Mouse (Mus musculus) kidney, embryonic 15.5 days (tissue): Measurements from ENCODE around the gene Gripap1. TPM values are rescaled to one million over a fixed set of nuclear protein-coding genes. Genes with fewer than 3 reads are reported as not detected.

Experiments used
- ATAC-seq: fragments of 200-750 bp; cut with Nextera tagmentation; replicated peaks from 2 replicates; pipeline ENCODE4 v1.8.0; 2017; ENCODE audit warnings: moderate TSS enrichment; ENCODE audit not compliant: low FRiP score
- H3K27ac ChIP-seq: fragments of 300-500 bp; sonication (generic); 2 replicates; pipeline ENCODE4 v1.5.1; 2015; ENCODE audit warnings: mild to moderate bottlenecking, inconsistent platforms
- H3K27me3 ChIP-seq: fragments of 300-500 bp; sonication (generic); 2 replicates; pipeline ENCODE4 v1.6.1; 2015; ENCODE audit warnings: inconsistent platforms
- H3K36me3 ChIP-seq: fragments of 300-500 bp; sonication (generic); 2 replicates; pipeline ENCODE4 v1.6.1; 2015; ENCODE audit warnings: inconsistent platforms
- H3K4me1 ChIP-seq: fragments of 300-500 bp; sonication (generic); 2 replicates; pipeline ENCODE4 v1.6.1; 2015; ENCODE audit warnings: inconsistent platforms
- H3K4me2 ChIP-seq: fragments of 300-500 bp; sonication (generic); 2 replicates; pipeline ENCODE4 v1.6.1; 2015; ENCODE audit warnings: moderate library complexity, mild to moderate bottlenecking, inconsistent platforms
- H3K4me3 ChIP-seq: fragments of 300-500 bp; sonication (generic); replicated peaks from 2 replicates; pipeline ENCODE4 v1.5.1; 2015; ENCODE audit warnings: mild to moderate bottlenecking, inconsistent platforms
- H3K9ac ChIP-seq: fragments of 300-500 bp; sonication (generic); 2 replicates; pipeline ENCODE4 v1.6.1; 2015; ENCODE audit warnings: mild to moderate bottlenecking, inconsistent platforms
- H3K9me3 ChIP-seq: fragments of 300-500 bp; sonication (generic); replicated peaks from 2 replicates; pipeline ENCODE4 v1.6.1; 2016; ENCODE audit warnings: inconsistent platforms
- WGBS: fragments of 180-500 bp; shearing (Covaris S2); methylation state at CpG from one replicate; pipeline ENCODE4 v1.1.7; 2015; ENCODE audit warnings: mixed read lengths; 5-methylcytosine and 5-hydroxymethylcytosine counted together
- microRNA counts: library from miRNA; unstranded; fragments of <30 nt; microRNA quantifications from one replicate; lab custom pipeline; 2016
- microRNA-seq: library from miRNA; unstranded; fragments of <30 nt; microRNA quantifications from one replicate; pipeline ENCODE4, GENCODE M21; 2016
- polyA plus RNA-seq: library from polyadenylated mRNA; unstranded; fragments of >200 nt; fragmentation: Nextera tagmentation; extraction: Ambion mirVana; gene quantifications from 2 replicates; pipeline ENCODE4 v1.2.1, GENCODE M21; 2015

The Gripap1 gene
- polyA plus RNA-seq, 1 experiment from 2014 or later = 51.8 TPM

DNA sequence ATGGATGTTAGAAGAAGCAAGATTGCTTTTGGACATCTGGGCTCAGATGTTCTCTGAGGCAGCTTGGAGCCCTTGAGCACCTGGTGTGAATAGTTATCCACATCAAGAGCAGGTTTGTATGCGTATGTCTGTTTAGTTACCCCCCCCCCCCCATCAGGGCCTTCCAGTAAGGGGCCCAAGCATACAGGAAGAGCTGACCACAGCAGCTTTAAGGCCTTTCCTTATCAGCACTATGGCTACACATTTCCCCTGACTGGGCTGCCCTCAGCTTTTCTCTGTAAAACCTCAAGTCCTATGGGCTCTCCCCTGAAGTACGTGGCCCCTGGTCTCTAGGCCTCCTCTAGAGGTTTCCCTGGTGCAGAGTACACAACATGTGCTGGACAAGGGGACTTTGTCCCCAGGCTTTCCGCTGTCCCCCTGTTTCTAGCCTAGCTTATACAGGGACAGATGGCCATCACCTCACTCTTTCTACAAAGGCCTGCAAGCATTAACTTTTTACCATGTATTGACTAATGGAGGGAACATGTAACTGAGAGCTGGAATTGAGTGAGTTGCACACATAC lies 69.7 kb downstream of the Gripap1 start:
- Histone ChIP-seq H3K27me3 (no peaks in the 10 kb centered on the region), H3K36me3 (peaks cover 20% of the 10 kb centered on the region), H3K4me3 (no peak overlapping the region), H3K4me2 (no peak overlapping the region), H3K9ac (no peak overlapping the region), H3K4me1 (no peaks in the 10 kb centered on the region), H3K9me3 (no peaks in the 10 kb centered on the region), H3K27ac (no peak overlapping the region)
- WGBS = 70% methylated on average over 3 of the region's 3 CpGs
- ATAC-seq = no peak

GRCm38 (mm10) chrX:7863181-7863580 lies 73.6 kb downstream of the Gripap1 start:
- Histone ChIP-seq H3K9ac (no peak overlapping the region), H3K4me1 (no peaks in the 10 kb centered on the region), H3K9me3 (no peaks in the 10 kb centered on the region), H3K4me3 (no peak overlapping the region), H3K4me2 (no peak overlapping the region), H3K27me3 (no peaks in the 10 kb centered on the region), H3K36me3 (peaks cover 21% of the 10 kb centered on the region), H3K27ac (no peak overlapping the region)
- WGBS = 87% methylated on average over 1 of the region's 1 CpGs
- no peak for ATAC-seq

- no peak for ATAC-seq
- WGBS = 70% methylated on average over 3 of the region's 3 CpGs
Observed at GRCm38 (mm10) chrX:7864551-7864950, 75.0 kb downstream of the Gripap1 start.

GRCm38 (mm10) chrX:7865343-7865742 lies 75.8 kb downstream of the Gripap1 start:
- Histone ChIP-seq H3K4me2 (no peak overlapping the region), H3K9me3 (no peaks in the 10 kb centered on the region), H3K4me1 (no peaks in the 10 kb centered on the region), H3K4me3 (no peak overlapping the region), H3K36me3 (peaks cover 15% of the 10 kb centered on the region), H3K27me3 (no peaks in the 10 kb centered on the region), H3K9ac (no peak overlapping the region), H3K27ac (no peak overlapping the region)
- no peak for ATAC-seq
- 76% methylated on average over 2 of the region's 2 CpGs for WGBS

More at GRCm38 (mm10) chrX:7864551-7864950, 75.0 kb downstream of the Gripap1 start:
- Histone ChIP-seq H3K9ac (no peak overlapping the region), H3K27ac (no peak overlapping the region), H3K9me3 (no peaks in the 10 kb centered on the region), H3K4me3 (no peak overlapping the region), H3K27me3 (no peaks in the 10 kb centered on the region), H3K36me3 (peaks cover 18% of the 10 kb centered on the region), H3K4me1 (no peaks in the 10 kb centered on the region), H3K4me2 (no peak overlapping the region)

DNA sequence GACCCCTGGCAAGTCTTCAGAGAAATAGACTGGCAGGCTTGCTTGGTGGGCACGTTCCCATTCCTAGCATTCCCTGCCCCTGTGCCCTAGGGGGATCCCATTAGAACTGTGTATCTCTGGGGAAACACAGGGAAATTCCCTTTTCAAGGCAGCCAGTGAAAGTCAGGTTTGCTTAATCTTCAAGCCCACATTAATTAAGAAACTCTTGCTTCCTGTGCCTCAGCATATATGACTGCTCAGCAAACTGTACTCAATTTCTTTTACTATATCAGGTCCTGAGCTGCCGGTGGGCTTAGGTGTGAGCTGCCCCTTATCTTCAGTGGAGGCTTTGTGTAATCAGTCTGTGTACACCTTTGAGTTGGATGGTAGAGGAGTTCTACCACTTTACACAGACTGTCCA lies 76.2 kb downstream of the Gripap1 start:
- H3K9ac ChIP-seq = no peak overlapping the region
- ATAC-seq = no peak
- H3K4me2 ChIP-seq = no peak overlapping the region
- no peak overlapping the region for H3K4me3 ChIP-seq
- H3K4me1 ChIP-seq = no peaks in the 10 kb centered on the region
- no peaks in the 10 kb centered on the region for H3K9me3 ChIP-seq
- peaks cover 15% of the 10 kb centered on the region for H3K36me3 ChIP-seq
- WGBS = 75% methylated on average over 2 of the region's 2 CpGs
- no peak overlapping the region for H3K27ac ChIP-seq
- no peaks in the 10 kb centered on the region for H3K27me3 ChIP-seq

DNA sequence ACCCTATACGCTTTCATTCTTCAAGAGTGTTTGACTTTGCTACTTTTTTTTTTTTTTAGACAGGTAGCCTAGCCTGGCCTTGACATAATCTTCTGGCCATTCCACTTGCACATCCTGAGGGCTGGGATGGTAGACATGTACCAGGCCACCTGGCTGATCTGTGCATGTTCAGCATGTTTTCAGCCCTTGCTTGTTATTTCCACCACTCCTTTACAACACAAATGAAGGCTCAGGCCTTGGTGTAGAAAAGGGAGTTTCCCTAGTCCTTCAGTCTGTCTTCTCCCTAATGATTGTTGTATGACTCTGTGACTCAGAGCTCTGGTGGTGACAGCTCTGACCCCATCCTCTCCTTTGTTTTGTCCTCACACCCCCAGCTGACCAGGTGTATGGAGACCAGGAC lies 77.6 kb downstream of the Gripap1 start:
- Histone ChIP-seq H3K27me3 (no peaks in the 10 kb centered on the region), H3K9ac (no peak overlapping the region), H3K27ac (no peak overlapping the region), H3K4me3 (no peak overlapping the region), H3K4me2 (no peak overlapping the region), H3K36me3 (peaks cover 27% of the 10 kb centered on the region), H3K9me3 (no peaks in the 10 kb centered on the region), H3K4me1 (no peaks in the 10 kb centered on the region)
- 83% methylated on average over 1 of the region's 1 CpGs for WGBS
- ATAC-seq = no peak

- no peak for ATAC-seq
- Histone ChIP-seq H3K27me3 (no peaks in the 10 kb centered on the region), H3K4me3 (no peak overlapping the region), H3K27ac (no peak overlapping the region), H3K4me2 (no peak overlapping the region), H3K36me3 (peaks cover 39% of the 10 kb centered on the region), H3K4me1 (no peaks in the 10 kb centered on the region), H3K9ac (no peak overlapping the region), H3K9me3 (no peaks in the 10 kb centered on the region)
- WGBS = 70% methylated on average over 2 of the region's 2 CpGs
Observed at GRCm38 (mm10) chrX:7868506-7868905, 78.9 kb downstream of the Gripap1 start.

GRCm38 (mm10) chrX:7869826-7870225 lies 80.3 kb downstream of the Gripap1 start:
- H3K4me2 ChIP-seq = no peak overlapping the region
- no peaks in the 10 kb centered on the region for H3K9me3 ChIP-seq
- H3K4me3 ChIP-seq = no peak overlapping the region
- no peaks in the 10 kb centered on the region for H3K27me3 ChIP-seq
- ATAC-seq = no peak
- H3K4me1 ChIP-seq = no peaks in the 10 kb centered on the region
- 45% methylated on average over 3 of the region's 3 CpGs for WGBS
- H3K27ac ChIP-seq = no peak overlapping the region
- H3K9ac ChIP-seq = no peak overlapping the region
- H3K36me3 ChIP-seq = peaks cover 52% of the 10 kb centered on the region

MicroRNAs within 50 kb of the gene (microRNA counts, 519-probe panel; counts per million panel counts)
- 1,973 counts per million, percentile 15 among the panel's probes with 10 or more counts for microRNA mmu-miR-1198 (lab: Ali Mortazavi, UCI)

Small RNA genes lying within 50 kb of the gene (microRNA-seq; reads per million reads assigned to microRNA genes)
- 16.7 reads per million, percentile 36 among the genes with 10 or more reads in this experiment for gene Mir1198

Other genes with a start within 250 kb of the Gripap1 start
- gene Foxp3, start 216.1 kb upstream of the Gripap1 start, polyA plus RNA-seq = not detected in 2 replicates
- gene Ppp1r3f, start 215.5 kb upstream of the Gripap1 start, polyA plus RNA-seq = 2.0 TPM in 2 replicates
- gene Ccdc22, start 184.2 kb upstream of the Gripap1 start, polyA plus RNA-seq = 29.9 and 30.5 TPM in 2 replicates
- 0.04 TPM in 1 of 2 replicates, not detected in the other for gene Cacna1f, start 182.7 kb upstream of the Gripap1 start, polyA plus RNA-seq
- gene Syp, start 151.3 kb upstream of the Gripap1 start, polyA plus RNA-seq = 2.2 and 5.5 TPM in 2 replicates
- 10.9 and 13.2 TPM in 2 replicates for gene Prickle3, start 132.5 kb upstream of the Gripap1 start, polyA plus RNA-seq
- gene Plp2, start 118.4 kb upstream of the Gripap1 start, polyA plus RNA-seq = 156 and 168 TPM in 2 replicates
- 0.58 and 0.68 TPM in 2 replicates for gene Magix, start 108.5 kb upstream of the Gripap1 start, polyA plus RNA-seq
- gene Gpkow, start 92.6 kb upstream of the Gripap1 start, polyA plus RNA-seq = 40.3 and 42.5 TPM in 2 replicates
- 35.4 and 38.6 TPM in 2 replicates for gene Wdr45, start 75.4 kb upstream of the Gripap1 start, polyA plus RNA-seq
- 0.96 TPM in 1 of 2 replicates, not detected in the other for gene Gm45208, start 67.5 kb upstream of the Gripap1 start, polyA plus RNA-seq
- gene Praf2, start 61.3 kb upstream of the Gripap1 start, polyA plus RNA-seq = 64.4 and 68.9 TPM in 2 replicates
- gene Ccdc120, start 38.9 kb upstream of the Gripap1 start, polyA plus RNA-seq = 19.6 and 20.2 TPM in 2 replicates
- 26.3 and 30.9 TPM in 2 replicates for gene Tfe3, start 27.2 kb upstream of the Gripap1 start, polyA plus RNA-seq
- gene Kcnd1, start 32.5 kb downstream of the Gripap1 start, polyA plus RNA-seq = 1.6 and 1.9 TPM in 2 replicates
- 40.0 and 44.8 TPM in 2 replicates for gene Otud5, start 51.6 kb downstream of the Gripap1 start, polyA plus RNA-seq
- gene Pim2, start 88.5 kb downstream of the Gripap1 start, polyA plus RNA-seq = 9.7 and 10.8 TPM in 2 replicates
- 33.7 and 35.8 TPM in 2 replicates for gene Slc35a2, start 94.3 kb downstream of the Gripap1 start, polyA plus RNA-seq
- 116 and 119 TPM in 2 replicates for gene Pqbp1, start 109.5 kb downstream of the Gripap1 start, polyA plus RNA-seq
- gene Timm17b, start 109.6 kb downstream of the Gripap1 start, polyA plus RNA-seq = 168 and 171 TPM in 2 replicates
- gene Gm10491, start 118.1 kb downstream of the Gripap1 start, polyA plus RNA-seq = not detected in 2 replicates
- not detected in 2 replicates for gene Gm10490, start 119.8 kb downstream of the Gripap1 start, polyA plus RNA-seq
- 1.7 and 7.7 TPM in 2 replicates for gene Pcsk1n, start 130.1 kb downstream of the Gripap1 start, polyA plus RNA-seq
- gene Eras, start 138.8 kb downstream of the Gripap1 start, polyA plus RNA-seq = not detected in 2 replicates
- gene Hdac6, start 158.1 kb downstream of the Gripap1 start, polyA plus RNA-seq = 49.2 and 59.6 TPM in 2 replicates
- gene Gata1, start 188.3 kb downstream of the Gripap1 start, polyA plus RNA-seq = 1.2 and 2.3 TPM in 2 replicates
- gene Glod5, start 228.7 kb downstream of the Gripap1 start, polyA plus RNA-seq = 0.35 TPM in 1 of 2 replicates, not detected in the other